Mouse (Mus musculus) embryonic facial prominence, embryonic 14.5 days (tissue): ENCODE measurements at regions not wholly inside any gene's neighbourhood (a gene's known extent, or its start where the extent isn't known, plus 50 kb on each side); places are given as distances from the start of the nearest gene placed in this dataset.

Source experiments
- ATAC-seq: fragments of 200-750 bp; cut with Nextera tagmentation; 2 replicates; pipeline ENCODE4 v1.8.0; 2017; ENCODE audit warnings: low read depth, moderate number of reproducible peaks, moderate TSS enrichment
- DNase-seq: peaks from one replicate; pipeline ENCODE4 v3.0.0-alpha.2; 2015; ENCODE audit warnings: low spot score
- H3K27ac ChIP-seq: fragments of 300-500 bp; sonication (generic); replicated peaks from 2 replicates; pipeline ENCODE4 v1.5.1; 2014; ENCODE audit warnings: low read depth, mild to moderate bottlenecking, low read length, moderate library complexity
- H3K27me3 ChIP-seq: fragments of 300-500 bp; sonication (generic); replicated peaks from 2 replicates; pipeline ENCODE4 v1.6.1; 2014; ENCODE audit warnings: low read length; ENCODE audit not compliant: control insufficient read depth, insufficient read depth
- H3K36me3 ChIP-seq: fragments of 300-500 bp; sonication (generic); 2 replicates; pipeline ENCODE4 v1.6.1; 2014; ENCODE audit warnings: low read length, mixed read lengths; ENCODE audit not compliant: control insufficient read depth, insufficient read depth
- H3K4me1 ChIP-seq: fragments of 300-500 bp; sonication (generic); 2 replicates; pipeline ENCODE4 v1.6.1; 2014; ENCODE audit warnings: antibody characterized with exemption, low read length; ENCODE audit not compliant: control insufficient read depth, insufficient read depth
- H3K4me2 ChIP-seq: fragments of 300-500 bp; sonication (generic); 2 replicates; pipeline ENCODE4 v1.6.1; 2014; ENCODE audit warnings: low read depth, mild to moderate bottlenecking, low read length, moderate library complexity, mixed read lengths
- H3K4me3 ChIP-seq: fragments of 300-500 bp; sonication (generic); 2 replicates; pipeline ENCODE4 v1.5.1; 2014; ENCODE audit warnings: low read depth, mild to moderate bottlenecking, low read length
- H3K9ac ChIP-seq: fragments of 300-500 bp; sonication (generic); 2 replicates; pipeline ENCODE4 v1.6.1; 2014; ENCODE audit warnings: low read depth, mild to moderate bottlenecking, low read length, moderate library complexity, mixed read lengths
- H3K9me3 ChIP-seq: fragments of 300-500 bp; sonication (generic); 2 replicates; pipeline ENCODE4 v1.6.1; 2016; ENCODE audit warnings: low read length; ENCODE audit not compliant: control insufficient read depth
- WGBS: fragments of 180-500 bp; shearing (Covaris S2); extraction: QIAGEN DNeasy Blood & Tissue Kit; methylation state at CpG from one replicate; pipeline ENCODE4 v1.1.7; 2014; 5-methylcytosine and 5-hydroxymethylcytosine counted together

GRCm38 (mm10) chr8:34756916-34757315 lies 645.4 kb upstream of the Gm10131 start:
- Histone ChIP-seq H3K9me3 (no peaks in the 10 kb centered on the region), H3K4me1 (no peaks in the 10 kb centered on the region), H3K27me3 (no peaks in the 10 kb centered on the region; the same call in 1 of the 2 replicates), H3K4me3 (no peak overlapping the region), H3K36me3 (no peaks in the 10 kb centered on the region), H3K27ac (no peak overlapping the region), H3K9ac (no peak overlapping the region), H3K4me2 (no peak overlapping the region)
- ATAC-seq: no peak
- DNase-seq: no peak
- WGBS: 89% methylated on average over 2 of the region's 2 CpGs

- 93% methylated on average over 4 of the region's 4 CpGs for WGBS
Observed at GRCm38 (mm10) chr8:34756171-34756570, 644.6 kb upstream of the Gm10131 start.

GRCm38 (mm10) chr8:34755480-34755879 lies 643.9 kb upstream of the Gm10131 start:
- Histone ChIP-seq H3K4me1 (no peaks in the 10 kb centered on the region), H3K4me2 (no peak overlapping the region), H3K4me3 (no peak overlapping the region), H3K9ac (no peak overlapping the region), H3K27me3 (no peaks in the 10 kb centered on the region; the same call in 1 of the 2 replicates), H3K36me3 (no peaks in the 10 kb centered on the region), H3K9me3 (no peaks in the 10 kb centered on the region), H3K27ac (no peak overlapping the region)
- WGBS: 83% methylated on average over 4 of the region's 4 CpGs
- ATAC-seq (no peak), DNase-seq (no peak)

More at GRCm38 (mm10) chr8:34756171-34756570, 644.6 kb upstream of the Gm10131 start:
- no peak for ATAC-seq
- no peak overlapping the region for H3K27ac ChIP-seq
- no peaks in the 10 kb centered on the region for H3K9me3 ChIP-seq
- H3K4me3 ChIP-seq: no peak overlapping the region
- no peak overlapping the region for H3K9ac ChIP-seq
- no peak overlapping the region for H3K4me2 ChIP-seq
- no peak for DNase-seq
- H3K36me3 ChIP-seq: no peaks in the 10 kb centered on the region
- no peaks in the 10 kb centered on the region for H3K4me1 ChIP-seq
- no peaks in the 10 kb centered on the region; the same call in 1 of the 2 replicates for H3K27me3 ChIP-seq

- no peak overlapping the region for H3K27ac ChIP-seq
- no peaks in the 10 kb centered on the region for H3K36me3 ChIP-seq
- DNase-seq (no peak), ATAC-seq (no peak)
- no peaks in the 10 kb centered on the region for H3K4me1 ChIP-seq
- 64% methylated on average over 10 of the region's 10 CpGs for WGBS
- no peaks in the 10 kb centered on the region for H3K9me3 ChIP-seq
- no peak overlapping the region for H3K4me2 ChIP-seq
- H3K27me3 ChIP-seq: no peaks in the 10 kb centered on the region; the same call in 1 of the 2 replicates
- no peak overlapping the region for H3K4me3 ChIP-seq
- no peak overlapping the region for H3K9ac ChIP-seq
Observed at GRCm38 (mm10) chr8:34753046-34753445, 641.5 kb upstream of the Gm10131 start.

GRCm38 (mm10) chr8:34748521-34748920 lies 637.0 kb upstream of the Gm10131 start:
- no peak overlapping the region for H3K27ac ChIP-seq
- ATAC-seq: no peak
- no peak overlapping the region for H3K9ac ChIP-seq
- no peak for DNase-seq
- WGBS: 69% methylated on average over 8 of the region's 8 CpGs
- no peaks in the 10 kb centered on the region for H3K4me1 ChIP-seq
- H3K4me3 ChIP-seq: no peak overlapping the region
- no peaks in the 10 kb centered on the region for H3K27me3 ChIP-seq
- no peaks in the 10 kb centered on the region for H3K9me3 ChIP-seq
- H3K4me2 ChIP-seq: no peak overlapping the region
- no peaks in the 10 kb centered on the region for H3K36me3 ChIP-seq

GRCm38 (mm10) chr8:34745706-34746105 lies 634.2 kb upstream of the Gm10131 start:
- Histone ChIP-seq H3K36me3 (no peaks in the 10 kb centered on the region), H3K27ac (no peak overlapping the region), H3K9me3 (no peaks in the 10 kb centered on the region), H3K4me1 (no peaks in the 10 kb centered on the region), H3K9ac (no peak overlapping the region), H3K27me3 (no peaks in the 10 kb centered on the region), H3K4me3 (no peak overlapping the region), H3K4me2 (no peak overlapping the region)
- DNase-seq: no peak
- ATAC-seq: no peak
- WGBS: 92% methylated on average over 7 of the region's 7 CpGs

- Histone ChIP-seq H3K9ac (no peak overlapping the region), H3K4me2 (no peak overlapping the region), H3K4me3 (no peak overlapping the region), H3K9me3 (no peaks in the 10 kb centered on the region), H3K27me3 (no peaks in the 10 kb centered on the region), H3K36me3 (no peaks in the 10 kb centered on the region), H3K4me1 (no peaks in the 10 kb centered on the region), H3K27ac (no peak overlapping the region)
- ATAC-seq (no peak), DNase-seq (no peak)
- WGBS: 47% methylated on average over 4 of the region's 4 CpGs
Observed at GRCm38 (mm10) chr8:34744682-34745081, 633.1 kb upstream of the Gm10131 start.

GRCm38 (mm10) chr8:34744179-34744578 lies 632.6 kb upstream of the Gm10131 start:
- Histone ChIP-seq H3K27ac (no peak overlapping the region), H3K4me1 (no peaks in the 10 kb centered on the region), H3K4me3 (no peak overlapping the region), H3K9ac (no peak overlapping the region), H3K27me3 (no peaks in the 10 kb centered on the region), H3K36me3 (no peaks in the 10 kb centered on the region), H3K9me3 (no peaks in the 10 kb centered on the region), H3K4me2 (no peak overlapping the region)
- no peak for ATAC-seq
- no peak for DNase-seq

GRCm38 (mm10) chr8:34743137-34743536 lies 631.6 kb upstream of the Gm10131 start:
- Histone ChIP-seq H3K27ac (no peak overlapping the region), H3K36me3 (no peaks in the 10 kb centered on the region), H3K9me3 (no peaks in the 10 kb centered on the region), H3K4me2 (no peak overlapping the region), H3K4me1 (no peaks in the 10 kb centered on the region), H3K27me3 (no peaks in the 10 kb centered on the region), H3K9ac (no peak overlapping the region), H3K4me3 (no peak overlapping the region)
- WGBS: 53% methylated on average over 6 of the region's 6 CpGs
- ATAC-seq: 0 out of 2 replicates have a peak, but pooled peaks have one; percentile 62
- DNase-seq: peak; percentile 41
